ENCODE assay signal across 19 mouse cellular contexts in genomic region chr7:65018036-65018679, GRCm38 (mm10).
DNase-seq lines count a peak whose midpoint lies in the region; ATAC-seq lines count a peak whose summit lies in the region.
"Had no signal": no experiment of that assay in that cellular context is flagged by ENCODE, and none has a peak within 500 bp of the region (broad histone marks: within the 10 kb centered on the region; RNA-seq: fewer than 3 reads in every experiment).

No protein-coding gene starts in this region.

- H3K4me1 ChIP-seq in forebrain, embryonic 12.5 days: peaks cover 16% of the 10 kb centered on the region
- peaks cover 15% of the 10 kb centered on the region for H3K4me1 ChIP-seq in hindbrain, embryonic 14.5 days (replicated peaks; ENCODE audit: control insufficient read depth, insufficient read depth, low read length)
- H3K4me1 ChIP-seq in midbrain, embryonic 13.5 days (replicated peaks): peaks cover 25% of the 10 kb centered on the region
- H3K4me1 ChIP-seq in limb, embryonic 10.5 days: no peaks in the 10 kb centered on the region
- H3K4me1 ChIP-seq: intestine, embryonic 15.5 days; stomach, embryonic 15.5 days had no signal

- peak; percentile 5 for DNase-seq in embryo, embryonic 11 days
- no peak for DNase-seq in embryo, embryonic 9.5 days (ENCODE audit: extremely low spot score)
- DNase-seq in hindbrain, embryonic 14.5 days (ENCODE audit: low spot score): no peak
- no peak for DNase-seq in spleen, adult 12 weeks (ENCODE audit: low spot score)
- no peak for DNase-seq in MN1 (ENCODE audit: low spot score)
- DNase-seq in limb, embryonic 10.5 days (ENCODE audit: low spot score): no peak
- DNase-seq: adrenal gland, adult 8-10 months; heart, adult 18-20 months; liver, postnatal 0 days; lung, postnatal 4 days; thymus, postnatal 14 days had no signal

- H3K4me2 ChIP-seq in forebrain, embryonic 12.5 days: no peak overlapping the region
- no peak overlapping the region for H3K4me2 ChIP-seq in hindbrain, embryonic 14.5 days (replicated peaks)
- H3K4me2 ChIP-seq in midbrain, embryonic 13.5 days (replicated peaks): no peak overlapping the region
- H3K4me2 ChIP-seq: intestine, embryonic 15.5 days; limb, embryonic 13.5 days; stomach, embryonic 15.5 days had no signal

- H3K9me3 ChIP-seq in forebrain, embryonic 12.5 days: no peaks in the 10 kb centered on the region
- H3K9me3 ChIP-seq in hindbrain, embryonic 14.5 days (ENCODE audit: control insufficient read depth, low read length): no peaks in the 10 kb centered on the region
- H3K9me3 ChIP-seq in midbrain, embryonic 13.5 days: no peaks in the 10 kb centered on the region
- no peaks in the 10 kb centered on the region for H3K9me3 ChIP-seq in limb, embryonic 10.5 days (replicated peaks)
- H3K9me3 ChIP-seq: intestine, embryonic 15.5 days; limb, embryonic 13.5 days; stomach, embryonic 15.5 days had no signal

- H3K36me3 ChIP-seq in forebrain, embryonic 12.5 days (replicated peaks): no peaks in the 10 kb centered on the region
- no peaks in the 10 kb centered on the region for H3K36me3 ChIP-seq in hindbrain, embryonic 14.5 days (replicated peaks; ENCODE audit: control insufficient read depth, insufficient read depth)
- no peaks in the 10 kb centered on the region for H3K36me3 ChIP-seq in midbrain, embryonic 13.5 days
- H3K36me3 ChIP-seq in limb, embryonic 10.5 days: no peaks in the 10 kb centered on the region
- H3K36me3 ChIP-seq: intestine, embryonic 15.5 days; limb, embryonic 13.5 days; stomach, embryonic 15.5 days had no signal

- WGBS in forebrain, embryonic 12.5 days: 39% methylated on average over 8 of the region's 8 CpGs
- WGBS in hindbrain, embryonic 14.5 days: 25% methylated on average over 8 of the region's 8 CpGs
- 29% methylated on average over 8 of the region's 8 CpGs for WGBS in midbrain, embryonic 13.5 days
- 81% methylated on average over 8 of the region's 8 CpGs for WGBS in limb, embryonic 10.5 days

- H3K9ac ChIP-seq in forebrain, embryonic 12.5 days: no peak overlapping the region
- no peak overlapping the region for H3K9ac ChIP-seq in hindbrain, embryonic 14.5 days
- H3K9ac ChIP-seq in midbrain, embryonic 13.5 days (replicated peaks): no peak overlapping the region
- H3K9ac ChIP-seq: intestine, embryonic 15.5 days; limb, embryonic 13.5 days; liver, postnatal 0 days; stomach, embryonic 15.5 days had no signal

- H3K4me3 ChIP-seq in forebrain, embryonic 12.5 days (replicated peaks): no peak overlapping the region
- no peak overlapping the region for H3K4me3 ChIP-seq in hindbrain, embryonic 14.5 days (replicated peaks; ENCODE audit: low read length)
- no peak overlapping the region for H3K4me3 ChIP-seq in midbrain, embryonic 13.5 days (replicated peaks)
- H3K4me3 ChIP-seq in limb, embryonic 10.5 days: no peak overlapping the region
- H3K4me3 ChIP-seq: intestine, embryonic 15.5 days; limb, embryonic 13.5 days; myocyte; stomach, embryonic 15.5 days had no signal

- H3K27me3 ChIP-seq in forebrain, embryonic 12.5 days: peaks cover 3% of the 10 kb centered on the region; the same call in 1 of the 2 replicates
- no peaks in the 10 kb centered on the region for H3K27me3 ChIP-seq in hindbrain, embryonic 14.5 days (ENCODE audit: control insufficient read depth, insufficient read depth, low read length)
- no peaks in the 10 kb centered on the region for H3K27me3 ChIP-seq in midbrain, embryonic 13.5 days
- H3K27me3 ChIP-seq in limb, embryonic 10.5 days (ENCODE audit: low read depth, poor library complexity, severe bottlenecking): no peaks in the 10 kb centered on the region
- H3K27me3 ChIP-seq: intestine, embryonic 15.5 days; limb, embryonic 13.5 days; Patski; stomach, embryonic 15.5 days had no signal

- ATAC-seq in forebrain, embryonic 12.5 days (ENCODE audit: low FRiP score): no peak
- ATAC-seq in hindbrain, embryonic 14.5 days (ENCODE audit: low FRiP score): peak; percentile 34; the same call in 1 of the 2 replicates
- peak; percentile 74 for ATAC-seq in midbrain, embryonic 13.5 days
- ATAC-seq: intestine, embryonic 15.5 days; liver, postnatal 0 days; Patski had no signal

- peak overlapping the region; percentile 56; the same call in 1 of the 2 replicates for H3K27ac ChIP-seq in forebrain, embryonic 12.5 days
- H3K27ac ChIP-seq in hindbrain, embryonic 14.5 days: peak overlapping the region; percentile 73
- peak overlapping the region; percentile 42; the same call in 1 of the 2 replicates for H3K27ac ChIP-seq in midbrain, embryonic 13.5 days
- H3K27ac ChIP-seq in limb, embryonic 10.5 days: no peak overlapping the region
- H3K27ac ChIP-seq: intestine, embryonic 15.5 days; kidney, postnatal 0 days; limb, embryonic 13.5 days; stomach, embryonic 15.5 days had no signal
